Mouse (Mus musculus): ENCODE data around the gene Pam.
A peak's percentile ranks its signal among the peaks of the same experiment; 100 is the strongest.
"Not testable (repeated sequence)": the region's sequence is repeated elsewhere in the genome, so short reads cannot be mapped to it uniquely, and the experiment has no call there.

The Pam gene

GRCm38 (mm10) chr1:97960681-97961080, 134.8 kb downstream of the Pam start:
- no peak for DNase-seq

- DNase-seq, result no peak
These were observed 135.3 kb downstream of the Pam start for GRCm38 (mm10) chr1:97960124-97960523.

DNA sequence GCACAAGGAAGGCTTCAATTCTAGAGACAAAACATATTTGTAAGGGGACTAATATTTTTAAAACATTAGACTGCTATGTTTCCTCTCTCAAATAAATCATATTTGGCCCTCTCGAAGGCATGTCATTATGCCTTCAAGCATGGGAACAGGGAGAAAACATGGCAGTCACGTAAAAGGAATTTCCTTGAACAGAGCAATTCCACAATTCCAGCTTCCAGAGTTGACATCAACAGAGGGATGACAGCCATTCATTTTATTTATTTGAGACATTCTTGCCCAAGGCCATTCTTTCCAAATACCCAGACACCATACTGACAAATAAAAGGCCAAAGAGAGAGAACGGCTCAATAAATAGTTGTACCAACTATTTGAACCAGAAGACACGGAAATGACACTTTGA, 136.7 kb downstream of the Pam start:
- no peak for DNase-seq

- DNase-seq, result not testable (repeated sequence)
These were observed 146.2 kb downstream of the Pam start for GRCm38 (mm10) chr1:97949258-97949657.

GRCm38 (mm10) chr1:97947100-97947499, 148.3 kb downstream of the Pam start:
- no peak for DNase-seq

DNA sequence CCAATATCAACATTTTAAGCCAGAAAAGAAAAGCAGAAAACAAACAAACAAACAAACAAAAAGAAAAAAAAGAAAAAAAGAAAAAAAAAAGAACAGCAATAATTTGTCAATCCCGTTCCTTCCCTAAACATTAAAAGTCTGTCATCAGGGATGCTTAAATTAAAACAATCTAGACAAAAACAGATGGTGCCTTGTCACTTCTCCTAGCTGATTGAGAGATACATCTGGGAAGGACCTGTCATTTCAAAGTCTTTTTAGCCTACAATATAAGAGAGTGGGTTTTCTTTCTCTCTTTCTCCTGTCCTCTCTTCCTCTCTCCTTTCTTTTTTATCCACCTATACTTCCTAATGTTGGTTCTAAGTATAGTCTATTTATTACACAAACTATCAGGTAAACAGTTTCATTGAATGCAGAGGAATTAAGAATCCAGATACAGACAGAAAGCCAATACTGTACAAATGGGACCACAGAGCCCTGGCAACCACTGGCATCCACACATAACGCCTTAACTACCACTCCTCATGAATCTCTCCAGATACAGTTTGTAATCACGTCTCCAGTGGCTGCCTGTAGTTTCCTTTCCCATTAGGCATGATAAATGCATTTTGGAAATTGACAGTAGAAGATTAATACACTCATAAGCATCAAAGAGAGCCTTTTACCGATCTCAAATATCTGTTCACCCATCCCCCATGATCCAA, 151.4 kb downstream of the Pam start:
- no peak for DNase-seq

GRCm38 (mm10) chr1:97943402-97943801, 152.0 kb downstream of the Pam start:
- DNase-seq, result peak; percentile 49

DNA sequence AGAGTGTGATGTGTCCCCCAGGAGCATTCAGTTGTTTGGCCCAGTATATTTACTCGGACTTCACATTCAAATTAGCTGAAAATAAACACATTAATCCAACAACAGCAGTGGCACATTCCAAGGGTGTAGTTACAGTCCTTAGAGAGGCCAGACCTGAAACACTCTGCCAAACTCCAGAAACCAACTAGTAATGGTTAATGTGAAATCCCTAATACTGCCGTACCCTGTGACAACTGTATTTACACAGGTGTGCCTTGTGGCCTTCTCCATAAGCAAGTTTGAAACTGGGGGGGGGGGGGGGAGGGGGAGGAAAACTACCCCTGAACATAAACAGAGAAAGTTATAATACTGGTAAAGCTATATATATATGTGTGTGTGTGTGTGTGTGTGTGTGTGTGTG, 152.5 kb downstream of the Pam start:
- DNase-seq, result no peak

DNA sequence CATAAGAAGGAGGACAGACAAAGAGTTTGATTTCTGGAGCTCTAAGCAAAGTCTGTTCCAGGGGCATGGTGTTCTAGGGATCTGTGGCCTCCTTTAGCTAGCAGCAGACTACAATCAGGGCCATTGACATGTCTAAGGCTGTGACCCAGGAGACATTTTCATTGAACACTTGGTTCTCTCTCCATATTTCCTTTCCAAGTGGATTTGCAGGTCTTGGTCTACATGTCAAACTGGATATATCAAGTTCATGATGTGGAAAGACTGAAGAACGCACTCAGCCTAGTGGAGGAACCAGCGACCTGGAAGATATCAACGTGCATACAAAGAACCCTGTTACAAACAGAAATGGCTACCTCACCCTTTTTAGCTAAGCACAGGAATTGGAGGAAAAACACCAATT, 156.9 kb downstream of the Pam start:
- DNase-seq, result no peak

DNA sequence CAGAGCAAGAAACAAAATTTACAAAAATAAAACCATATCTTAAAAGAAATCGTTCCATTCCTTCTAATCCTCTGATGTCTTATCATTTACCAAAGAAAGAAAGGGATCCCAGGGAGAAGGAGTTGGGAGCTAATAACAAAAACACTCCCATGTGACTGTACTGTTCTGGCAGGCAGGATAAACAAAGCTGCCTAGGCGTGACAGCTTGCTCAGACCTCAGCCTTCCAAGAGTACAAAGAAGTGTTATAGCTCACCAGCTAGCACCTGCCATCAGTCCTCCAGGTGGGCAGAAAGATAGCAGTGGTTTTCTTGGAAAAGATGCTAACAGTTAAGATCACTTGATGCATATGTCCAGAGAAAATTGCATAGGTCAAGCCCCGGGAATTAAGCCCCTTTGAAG, 157.4 kb downstream of the Pam start:
- no peak for DNase-seq

GRCm38 (mm10) chr1:97934940-97935339, 160.5 kb downstream of the Pam start:
- DNase-seq, result no peak

GRCm38 (mm10) chr1:97931220-97931619, 164.2 kb downstream of the Pam start:
- no peak for DNase-seq

DNA sequence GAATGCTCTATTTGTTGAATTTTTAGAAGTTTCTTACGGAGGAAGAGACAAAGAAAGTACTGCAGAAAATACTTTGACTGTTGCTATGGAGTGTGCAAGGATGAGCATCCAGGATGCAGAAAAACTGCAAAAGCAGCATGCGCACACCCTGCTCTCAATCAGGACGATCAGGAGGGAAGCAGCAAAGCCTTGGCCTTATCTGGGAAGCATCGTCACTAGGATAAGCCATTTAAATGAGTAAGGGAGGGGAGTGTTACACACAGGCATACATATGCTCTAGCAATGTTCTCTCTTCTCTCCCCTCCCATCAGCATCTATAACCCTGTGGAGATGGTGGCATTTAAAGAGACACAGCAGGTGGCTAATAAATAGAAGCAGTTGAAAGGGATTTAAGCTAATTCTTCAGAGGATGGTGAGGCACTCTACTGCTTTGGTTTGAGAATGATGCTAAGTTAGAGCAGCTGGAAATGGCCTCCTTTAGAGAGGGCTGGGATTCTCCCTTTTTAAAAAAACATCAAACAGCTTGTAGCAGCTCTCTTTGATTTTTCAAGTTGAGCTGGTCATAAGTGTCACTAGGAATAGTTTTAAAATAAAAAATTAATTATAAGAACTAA, 165.9 kb downstream of the Pam start:
- DNase-seq, result no peak

GRCm38 (mm10) chr1:97926789-97927188, 168.7 kb downstream of the Pam start:
- DNase-seq, result peak; percentile 69

DNA sequence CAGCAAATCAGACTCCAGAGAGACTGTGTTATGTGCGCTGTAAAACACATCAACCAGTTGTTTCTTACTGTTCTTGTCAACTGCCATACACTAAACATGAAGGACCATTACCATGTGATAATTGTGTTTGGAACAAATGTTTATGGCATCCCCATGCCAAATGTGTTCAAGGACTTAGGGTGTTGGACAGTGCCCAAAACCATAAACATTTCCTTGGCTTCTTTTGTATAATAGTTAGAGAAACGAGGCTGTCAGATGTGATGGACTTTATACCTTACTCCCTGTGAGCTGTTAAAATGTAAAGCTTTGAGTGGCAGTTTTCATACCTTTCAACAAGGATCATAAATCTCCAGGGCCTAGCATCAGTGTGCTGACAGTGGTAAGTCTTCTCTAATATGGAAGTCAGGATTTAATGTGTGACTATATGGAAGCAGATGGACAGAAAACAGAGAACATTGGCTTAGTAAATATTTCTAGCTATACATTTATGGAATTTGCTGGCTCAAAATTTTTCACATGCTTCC, 169.4 kb downstream of the Pam start:
- DNase-seq, result no peak

DNA sequence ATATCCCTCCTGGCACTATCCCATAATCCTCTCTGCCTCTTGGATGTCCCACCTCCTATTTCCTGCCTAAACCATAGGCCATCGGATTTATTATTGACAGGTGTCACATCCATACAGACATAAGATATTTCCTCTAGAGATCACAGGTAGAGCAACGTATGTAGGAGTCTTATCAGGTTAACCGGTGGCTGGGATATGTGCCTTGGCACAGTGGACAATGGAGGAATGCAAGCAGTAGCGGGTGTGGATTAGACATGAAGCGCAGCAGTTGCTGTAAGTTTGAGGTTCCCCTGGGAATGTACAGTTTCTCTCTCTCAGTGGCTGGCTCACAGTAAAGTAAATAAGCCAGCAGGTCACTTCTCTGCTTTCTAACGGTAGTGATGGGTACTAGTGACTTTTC, 173.1 kb downstream of the Pam start:
- DNase-seq, result no peak

GRCm38 (mm10) chr1:97921886-97922285, 173.6 kb downstream of the Pam start:
- no peak for DNase-seq

DNA sequence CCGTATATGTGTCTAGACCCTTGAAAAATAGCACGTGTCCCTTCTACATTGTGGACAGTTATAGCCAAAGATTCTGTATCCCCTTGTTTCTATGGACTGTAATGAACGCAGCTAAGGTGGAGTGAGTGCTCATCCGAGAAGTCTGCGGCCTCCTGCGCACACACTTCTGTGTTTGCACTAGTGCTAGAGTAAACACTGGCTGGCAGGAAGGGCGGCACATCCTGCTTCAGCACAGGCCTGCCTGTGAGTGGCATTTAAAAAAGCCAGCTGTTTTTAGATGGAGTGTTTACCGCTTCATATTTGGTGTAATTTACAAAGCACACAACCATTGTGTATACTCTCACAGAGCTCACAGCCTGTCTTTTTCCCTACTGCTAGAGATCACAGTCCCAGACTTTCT, 177.0 kb downstream of the Pam start:
- DNase-seq, result peak; percentile 7

- no peak for DNase-seq
These were observed 178.5 kb downstream of the Pam start for GRCm38 (mm10) chr1:97916971-97917234.

DNA sequence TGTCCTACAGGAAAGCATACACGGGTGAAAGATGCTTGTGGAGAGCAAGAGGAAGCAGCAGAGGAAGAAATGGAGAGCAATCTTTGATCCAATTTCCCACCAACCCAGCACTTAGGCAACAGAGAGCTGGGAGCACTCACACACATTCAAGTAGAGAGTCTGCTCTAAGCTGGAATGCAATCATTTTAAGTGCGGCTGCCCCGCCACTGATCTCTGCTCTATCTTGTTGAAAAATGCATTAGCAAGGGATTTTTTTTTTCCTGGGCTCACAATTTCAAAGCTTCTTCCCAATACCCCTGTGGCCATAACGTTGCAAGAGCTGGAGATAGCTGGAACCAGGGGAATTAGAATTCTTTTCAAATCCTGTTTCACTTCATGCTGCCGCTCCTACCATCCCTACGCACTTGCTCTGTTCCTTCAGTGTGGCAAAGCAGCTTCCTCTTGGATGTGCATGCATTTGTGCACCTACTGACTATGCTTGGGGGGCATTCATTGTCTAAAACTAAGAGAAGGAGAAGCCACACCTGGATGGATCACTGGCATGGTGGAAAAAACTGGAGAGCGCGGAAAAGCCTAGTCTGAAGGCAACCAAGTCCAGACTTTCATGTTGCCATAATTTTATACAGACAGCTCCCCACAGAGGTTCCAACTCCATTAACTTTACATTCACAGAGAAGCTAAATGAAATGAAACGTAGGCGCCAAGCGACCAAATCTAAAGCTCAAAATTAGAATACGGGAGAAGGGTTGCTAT, 179.1 kb downstream of the Pam start:
- no peak for DNase-seq

DNA sequence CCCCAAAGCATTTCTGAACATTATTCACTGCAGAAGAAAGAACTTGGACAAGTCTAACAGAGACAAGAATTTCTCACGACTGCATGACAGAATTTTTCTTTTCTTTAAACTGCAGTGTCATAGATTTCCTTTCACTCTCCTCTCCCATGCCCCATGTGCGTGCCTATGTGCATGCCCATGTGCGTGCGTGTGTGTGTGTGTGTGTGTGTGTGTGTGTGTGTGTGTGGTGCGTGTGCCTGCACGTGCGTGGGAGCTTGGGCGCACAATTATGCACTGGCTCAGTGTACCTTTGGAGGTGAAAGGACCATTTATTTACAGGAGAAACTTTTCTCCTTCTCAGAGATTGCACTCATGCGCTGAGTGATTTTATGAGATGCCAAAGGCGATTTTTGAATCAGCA, 179.7 kb downstream of the Pam start:
- DNase-seq, result no peak

DNA sequence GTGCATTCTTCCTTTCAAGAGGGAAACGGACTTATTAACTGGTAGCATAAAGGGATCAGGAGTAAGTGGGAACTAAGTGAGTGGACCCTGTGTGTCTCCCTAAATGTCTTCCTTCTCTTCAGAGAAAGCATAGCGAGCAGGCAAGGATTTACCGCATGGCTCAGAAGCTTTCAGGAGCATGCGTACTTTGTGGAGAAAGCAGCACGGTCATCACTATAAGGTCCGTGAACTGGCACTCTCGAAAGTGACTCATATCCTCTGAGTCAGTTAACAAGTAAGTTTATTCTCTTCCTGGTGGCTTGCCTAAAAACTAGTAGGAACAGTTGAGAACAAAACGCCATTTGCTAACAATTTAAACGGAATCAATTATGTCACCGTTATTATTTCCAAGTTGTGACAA, 184.6 kb downstream of the Pam start:
- DNase-seq, result no peak

- DNase-seq, result no peak
These were observed 185.9 kb downstream of the Pam start for GRCm38 (mm10) chr1:97909561-97909960.

- DNase-seq, result no peak
These were observed 186.7 kb downstream of the Pam start for GRCm38 (mm10) chr1:97908736-97909135.

Measured in kidney, adult 11 months (tissue).